Mouse (Mus musculus) kidney, adult 2 months (tissue): ENCODE data around the gene Rnh1. TPM values are rescaled to one million over a fixed set of nuclear protein-coding genes. Genes with fewer than 3 reads are reported as not detected.
A peak's percentile ranks its signal among the peaks of the same experiment; 100 is the strongest.

Experiments used
- DNase-seq: peaks from one replicate; pipeline ENCODE4 v3.0.0; 2021
- H3K27ac ChIP-seq: fragments of 200-500 bp; 2 replicates; pipeline ENCODE4 v1.5.1; 2012; ENCODE audit warnings: low read depth, low read length, control low read depth, inconsistent platforms; ENCODE audit not compliant: insufficient read depth
- H3K27me3 ChIP-seq: fragments of 200-500 bp; replicated peaks from 2 replicates; pipeline ENCODE4 v1.6.1; 2012; ENCODE audit warnings: mild to moderate bottlenecking, moderate library complexity, low read length, inconsistent platforms; ENCODE audit not compliant: control insufficient read depth, insufficient read depth
- H3K36me3 ChIP-seq: fragments of 200-500 bp; 2 replicates; pipeline ENCODE4 v1.6.1; 2012; ENCODE audit warnings: mild to moderate bottlenecking, moderate library complexity, low read length, inconsistent platforms; ENCODE audit not compliant: control insufficient read depth, insufficient read depth
- H3K4me1 ChIP-seq: fragments of 200-500 bp; 2 replicates; pipeline ENCODE4 v1.6.1; 2011; ENCODE audit warnings: low read length; ENCODE audit not compliant: control insufficient read depth, insufficient read depth
- H3K4me3 ChIP-seq: fragments of 200-500 bp; 2 replicates; pipeline ENCODE4 v1.5.1; 2011; ENCODE audit warnings: mild to moderate bottlenecking, low read depth, low read length, control low read depth; ENCODE audit not compliant: insufficient read depth
- CTCF ChIP-seq: fragments of 200-500 bp; conservative IDR thresholded peaks from 2 replicates; pipeline ENCODE4 v1.5.1; 2011; ENCODE audit warnings: low read depth, mild to moderate bottlenecking, control low read depth, low read length, moderate library complexity, mixed read lengths; ENCODE audit not compliant: insufficient read depth, insufficient read length
- POLR2A ChIP-seq: fragments of 200-500 bp; IDR thresholded peaks from one replicate; pipeline ENCODE4 v1.6.1; 2011; ENCODE audit warnings: low read depth, low read length, control low read depth
- WGBS: fragments of 180-500 bp; shearing (Covaris S2); methylation state at CpG from one replicate; pipeline ENCODE4 v1.1.7; 2018; 5-methylcytosine and 5-hydroxymethylcytosine counted together
- polyA plus RNA-seq: library from polyadenylated mRNA; depleted of rRNA; stranded (reverse); fragments of >200 nt; gene quantifications from 2 replicates; pipeline ENCODE4 v1.2.3, GENCODE M21; 2012

Rnh1 gene
- polyA plus RNA-seq, 1 experiment: 190 TPM

GRCm38 (mm10) chr7:141213605-141214235, 41.1 kb upstream of the Rnh1 start, which contains the start of gene Lmntd2:
Lmntd2 (minus strand) TSS chr7:141214080.
- WGBS: 93% methylated on average over 11 of the region's 11 CpGs
- Histone ChIP-seq H3K27me3 (no peaks in the 10 kb centered on the region), H3K36me3 (no peaks in the 10 kb centered on the region), H3K4me1 (no peaks in the 10 kb centered on the region; the same call in 1 of the 2 replicates), H3K27ac (no peak within 1 kb of the TSS; the same call in 1 of the 2 replicates), H3K4me3 (peak within 1 kb of the TSS; percentile 45; the same call in 1 of the 2 replicates)
- DNase-seq: no peak
- TF ChIP-seq POLR2A (no peak), CTCF (no peak)

DNA sequence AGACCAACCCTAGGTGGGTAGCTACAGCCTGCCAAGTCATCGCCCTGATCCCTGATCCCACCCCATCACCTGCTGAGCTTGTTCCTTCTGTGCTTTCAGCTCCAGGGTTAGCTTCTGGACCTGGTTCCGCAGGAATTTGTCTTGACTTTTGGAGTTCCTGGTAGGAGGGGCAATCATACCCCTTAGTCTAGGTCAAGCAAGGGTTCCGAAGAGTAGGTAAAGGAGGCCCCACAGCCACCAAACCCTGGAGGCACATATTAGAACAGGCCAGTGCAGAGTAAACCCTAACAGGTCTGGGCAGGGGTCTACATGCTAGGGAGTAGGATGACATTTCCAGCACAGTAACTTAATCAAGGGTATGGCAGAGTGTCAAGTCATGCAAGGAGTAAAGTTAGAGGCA, 40.5 kb upstream of the Rnh1 start:
- H3K36me3 ChIP-seq: no peaks in the 10 kb centered on the region
- no peak for DNase-seq

GRCm38 (mm10) chr7:141210606-141211131, 38.0 kb upstream of the Rnh1 start:
- 82% methylated on average over 14 of the region's 14 CpGs for WGBS
- no peak overlapping the region for H3K27ac ChIP-seq

More for the DNA sequence above, 40.5 kb upstream of the Rnh1 start:
- TF ChIP-seq POLR2A (no peak), CTCF (no peak)
- Histone ChIP-seq H3K4me1 (no peaks in the 10 kb centered on the region; the same call in 1 of the 2 replicates), H3K4me3 (no peak overlapping the region), H3K27me3 (no peaks in the 10 kb centered on the region), H3K27ac (no peak overlapping the region)
- WGBS: 90% methylated on average over 3 of the region's 3 CpGs

GRCm38 (mm10) chr7:141210137-141210536, 37.5 kb upstream of the Rnh1 start:
- WGBS: 70% methylated on average over 12 of the region's 12 CpGs

More at GRCm38 (mm10) chr7:141210606-141211131, 38.0 kb upstream of the Rnh1 start:
- DNase-seq: no peak
- Histone ChIP-seq H3K36me3 (no peaks in the 10 kb centered on the region), H3K4me3 (no peak overlapping the region), H3K27me3 (no peaks in the 10 kb centered on the region), H3K4me1 (no peaks in the 10 kb centered on the region)
- TF ChIP-seq POLR2A (no peak), CTCF (no peak)

GRCm38 (mm10) chr7:141209526-141209925, 36.9 kb upstream of the Rnh1 start:
- Histone ChIP-seq H3K36me3 (no peaks in the 10 kb centered on the region), H3K27ac (no peak overlapping the region), H3K27me3 (no peaks in the 10 kb centered on the region), H3K4me1 (no peaks in the 10 kb centered on the region), H3K4me3 (no peak overlapping the region)
- 82% methylated on average over 3 of the region's 3 CpGs for WGBS
- DNase-seq: no peak
- TF ChIP-seq CTCF (no peak), POLR2A (no peak)

More at GRCm38 (mm10) chr7:141210137-141210536, 37.5 kb upstream of the Rnh1 start:
- DNase-seq: no peak
- Histone ChIP-seq H3K27me3 (no peaks in the 10 kb centered on the region), H3K27ac (no peak overlapping the region), H3K36me3 (no peaks in the 10 kb centered on the region), H3K4me3 (no peak overlapping the region), H3K4me1 (no peaks in the 10 kb centered on the region)
- no peak for TF ChIP-seq CTCF
- TF ChIP-seq POLR2A: no peak

DNA sequence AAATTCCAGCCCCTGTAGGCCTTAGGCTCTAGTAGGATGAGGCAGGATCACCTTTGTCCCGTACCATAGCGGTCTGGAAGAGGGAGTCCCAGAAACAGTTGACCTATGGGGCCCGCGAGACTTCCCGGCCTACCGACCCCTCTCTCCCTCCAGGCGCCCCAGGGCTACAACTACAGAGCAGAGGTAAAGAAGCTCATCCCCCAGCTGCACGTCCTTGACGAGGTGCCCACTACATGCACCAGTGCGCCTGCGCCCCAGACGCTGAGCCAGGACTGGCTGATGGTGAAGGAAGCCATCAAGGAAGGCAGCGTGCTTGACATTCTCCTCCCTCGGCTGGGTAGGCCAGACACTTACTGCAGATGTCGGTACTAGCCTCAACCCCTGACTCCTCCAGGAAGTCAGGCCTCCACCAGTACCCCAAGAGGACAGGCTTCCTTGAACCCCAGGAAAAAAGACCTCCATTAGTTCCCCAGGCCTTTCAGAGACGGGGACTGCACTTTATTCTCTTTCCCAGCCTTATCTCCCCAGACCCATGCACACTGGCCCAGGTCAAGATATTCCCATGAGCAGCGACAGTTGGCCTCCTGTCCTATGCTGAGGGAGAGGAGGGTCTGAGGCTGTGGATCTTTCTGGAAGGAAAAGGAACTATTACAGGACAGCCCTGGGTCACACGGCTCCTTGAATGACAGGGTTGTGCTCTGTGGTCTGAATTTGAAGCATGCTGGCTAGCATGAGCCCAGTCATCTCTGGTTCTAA, 33.7 kb upstream of the Rnh1 start:
- Histone ChIP-seq H3K4me1 (no peaks in the 10 kb centered on the region), H3K27ac (no peak overlapping the region), H3K36me3 (no peaks in the 10 kb centered on the region), H3K27me3 (no peaks in the 10 kb centered on the region), H3K4me3 (no peak overlapping the region)
- TF ChIP-seq POLR2A: no peak
- no peak for TF ChIP-seq CTCF
- DNase-seq: no peak
- 93% methylated on average over 18 of the region's 18 CpGs for WGBS

DNA sequence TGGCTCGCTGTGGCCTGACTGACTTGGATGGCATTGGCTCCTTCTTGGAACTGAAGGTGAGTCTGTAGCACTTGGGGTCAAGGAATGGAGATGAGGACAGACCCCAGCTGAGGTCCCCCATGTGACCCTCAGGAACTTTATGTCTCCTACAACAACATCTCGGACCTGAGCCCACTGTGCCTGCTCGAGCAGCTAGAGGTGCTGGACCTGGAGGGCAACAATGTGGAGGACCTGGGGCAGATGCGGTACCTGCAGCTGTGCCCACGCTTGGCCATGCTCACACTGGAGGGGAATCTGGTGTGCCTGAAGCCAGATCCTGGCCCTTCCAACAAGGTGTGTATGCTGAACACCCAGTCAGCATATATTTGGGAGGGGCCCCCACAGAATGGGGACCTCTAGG, 32.8 kb upstream of the Rnh1 start:
- DNase-seq: no peak
- no peaks in the 10 kb centered on the region for H3K4me1 ChIP-seq
- no peak overlapping the region for H3K4me3 ChIP-seq
- no peaks in the 10 kb centered on the region for H3K27me3 ChIP-seq
- 92% methylated on average over 5 of the region's 5 CpGs for WGBS
- H3K27ac ChIP-seq: no peak overlapping the region
- H3K36me3 ChIP-seq: no peaks in the 10 kb centered on the region
- no peak for TF ChIP-seq CTCF
- TF ChIP-seq POLR2A: no peak
